Mouse (Mus musculus): Measurements from ENCODE around the gene Lmf1. TPM values are rescaled to one million over a fixed set of nuclear protein-coding genes. Genes with fewer than 3 reads are reported as not detected.

Lmf1 gene
- polyA plus RNA-seq (2012; ENCODE audit: insufficient read depth, low replicate concordance) = 17.8 and 34.8 TPM in 2 replicates

DNA sequence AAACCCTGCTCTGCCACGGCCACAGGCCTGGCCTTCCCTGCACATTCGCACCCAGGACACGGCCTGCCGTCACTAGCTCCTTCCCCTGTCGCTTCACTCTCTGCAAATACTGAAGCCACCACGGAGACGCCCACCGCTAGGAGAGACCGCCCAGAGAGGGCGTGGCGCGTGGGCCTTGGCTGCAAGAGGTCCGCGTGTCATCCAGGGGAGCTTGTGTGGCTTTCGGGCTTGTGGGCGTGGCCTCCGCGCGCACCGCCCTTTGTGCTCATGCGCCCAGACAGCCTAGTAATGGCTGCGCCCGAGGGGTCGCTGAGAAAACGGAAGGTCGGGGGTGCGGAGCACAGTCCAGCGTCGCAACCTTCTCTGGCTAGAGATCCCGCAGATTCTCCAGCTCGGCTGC, at the start of gene Lmf1:
Gene Lmf1, plus strand, starts transcription at position 166 of the 400 bp plus-strand sequence.
- H3K4me3 ChIP-seq (replicated peaks) = peak within 1 kb of the TSS; percentile 93
- H3K4me1 ChIP-seq = peaks cover 34% of the 10 kb centered on the region
- no peaks in the 10 kb centered on the region for H3K9me3 ChIP-seq
- TF ChIP-seq GATA1 (IDR thresholded peaks at IDR 0.05; ENCODE audit: borderline replicate concordance, low read length) (no peak), FLI1 (IDR thresholded peaks at IDR 0.05; ENCODE audit: low read length) (no peak)
- peaks cover 62% of the 10 kb centered on the region for H3K27me3 ChIP-seq (replicated peaks)
- no peaks in the 10 kb centered on the region for H3K36me3 ChIP-seq (replicated peaks; ENCODE audit: low read length)

GRCm38 (mm10) chr17:25530357-25531022, 48.4 kb upstream of the Lmf1 start:
- no peaks in the 10 kb centered on the region for H3K9me3 ChIP-seq
- no peaks in the 10 kb centered on the region for H3K4me1 ChIP-seq
- no peak for TF ChIP-seq FLI1 (IDR thresholded peaks at IDR 0.05; ENCODE audit: low read length)
- no peak for TF ChIP-seq GATA1 (IDR thresholded peaks at IDR 0.05; ENCODE audit: borderline replicate concordance, low read length)
- H3K27me3 ChIP-seq (replicated peaks) = peaks cover 79% of the 10 kb centered on the region
- no peaks in the 10 kb centered on the region for H3K36me3 ChIP-seq (replicated peaks; ENCODE audit: low read length)
- H3K4me3 ChIP-seq (replicated peaks) = no peak overlapping the region

DNA sequence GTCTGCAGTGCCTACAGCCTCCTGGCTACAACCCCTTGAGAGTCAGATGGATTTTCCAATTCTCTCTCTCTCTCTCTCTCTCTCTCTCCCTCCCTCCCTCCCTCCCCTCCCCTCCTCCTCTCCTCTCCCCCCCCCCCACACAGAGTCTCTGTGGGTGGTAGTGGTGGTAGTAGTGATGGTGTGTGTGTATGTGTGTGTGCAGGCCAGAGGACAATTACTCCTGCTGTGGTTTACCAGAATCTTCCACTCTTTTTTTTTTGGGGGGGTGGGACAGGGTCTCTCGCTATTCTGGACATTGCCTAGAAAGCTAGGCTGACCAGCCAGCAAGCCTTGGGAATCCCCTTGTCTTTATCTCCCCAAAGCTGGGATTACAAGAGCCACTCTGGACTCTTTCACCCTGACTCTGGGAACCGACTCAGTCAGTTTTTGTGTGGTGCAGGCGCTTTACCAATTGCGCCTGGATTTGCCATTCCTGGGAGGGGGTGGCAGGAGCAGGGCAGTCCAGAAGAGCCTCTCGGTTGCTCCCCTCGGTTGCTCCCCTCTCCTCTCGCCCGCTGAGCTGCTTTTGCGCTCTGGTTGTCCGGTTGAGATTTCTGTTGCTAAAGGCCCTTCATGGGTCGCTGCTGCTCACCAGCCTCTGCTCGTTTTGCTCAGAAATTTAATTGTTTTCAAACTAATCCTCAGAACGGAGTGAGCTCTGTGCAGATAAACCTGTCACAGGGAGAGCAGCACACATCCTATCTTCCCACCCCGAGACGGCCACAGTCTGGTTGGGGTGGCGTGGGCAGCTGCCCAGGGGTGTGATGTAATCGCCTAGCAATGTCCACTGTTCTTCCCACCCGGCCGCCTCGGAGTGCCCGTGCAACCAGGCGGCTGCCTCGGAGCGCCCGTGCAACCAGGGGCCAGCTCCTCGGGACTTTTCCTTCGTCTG, 39.7 kb upstream of the Lmf1 start:
- H3K36me3 ChIP-seq (replicated peaks; ENCODE audit: low read length) = no peaks in the 10 kb centered on the region
- no peaks in the 10 kb centered on the region for H3K4me1 ChIP-seq
- peaks cover 88% of the 10 kb centered on the region for H3K27me3 ChIP-seq (replicated peaks)
- H3K4me3 ChIP-seq (replicated peaks) = no peak overlapping the region
- TF ChIP-seq FLI1 (IDR thresholded peaks at IDR 0.05; ENCODE audit: low read length) (no peak), GATA1 (IDR thresholded peaks at IDR 0.05; ENCODE audit: borderline replicate concordance, low read length) (no peak)
- H3K9me3 ChIP-seq = no peaks in the 10 kb centered on the region

GRCm38 (mm10) chr17:25540731-25541130, 38.2 kb upstream of the Lmf1 start:
- TF ChIP-seq GATA1 (IDR thresholded peaks at IDR 0.05; ENCODE audit: borderline replicate concordance, low read length) (no peak), FLI1 (IDR thresholded peaks at IDR 0.05; ENCODE audit: low read length) (no peak)
- H3K4me3 ChIP-seq (replicated peaks) = no peak overlapping the region
- no peaks in the 10 kb centered on the region for H3K4me1 ChIP-seq
- H3K36me3 ChIP-seq (replicated peaks; ENCODE audit: low read length) = no peaks in the 10 kb centered on the region
- H3K27me3 ChIP-seq (replicated peaks) = peaks cover 79% of the 10 kb centered on the region
- H3K9me3 ChIP-seq = no peaks in the 10 kb centered on the region

DNA sequence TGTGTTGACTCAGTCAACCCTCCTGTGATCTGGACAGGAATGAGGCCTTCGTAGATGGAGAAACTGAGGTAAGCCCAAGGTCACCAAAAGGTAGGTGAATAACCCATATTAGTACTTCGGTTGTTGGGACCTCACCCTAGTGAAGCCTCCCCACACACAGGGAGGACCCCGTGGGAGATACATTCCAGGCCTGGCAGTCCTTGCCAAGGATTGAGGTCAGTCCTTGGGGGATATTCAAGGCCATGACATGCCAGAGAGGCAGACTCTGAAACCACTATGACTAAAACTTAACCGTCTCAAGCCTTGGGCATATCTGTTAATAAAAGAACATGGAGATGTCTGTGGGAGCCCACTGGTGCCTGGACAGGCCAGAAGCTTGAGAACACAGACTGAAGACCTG, 37.1 kb upstream of the Lmf1 start:
- H3K9me3 ChIP-seq = no peaks in the 10 kb centered on the region
- no peak overlapping the region for H3K4me3 ChIP-seq (replicated peaks)
- H3K4me1 ChIP-seq = no peaks in the 10 kb centered on the region
- no peaks in the 10 kb centered on the region for H3K36me3 ChIP-seq (replicated peaks; ENCODE audit: low read length)
- H3K27me3 ChIP-seq (replicated peaks) = peaks cover 77% of the 10 kb centered on the region
- TF ChIP-seq GATA1 (IDR thresholded peaks at IDR 0.05; ENCODE audit: borderline replicate concordance, low read length) (no peak), FLI1 (IDR thresholded peaks at IDR 0.05; ENCODE audit: low read length) (no peak)

GRCm38 (mm10) chr17:25547026-25547425, 31.9 kb upstream of the Lmf1 start:
- no peaks in the 10 kb centered on the region for H3K36me3 ChIP-seq (replicated peaks; ENCODE audit: low read length)
- no peaks in the 10 kb centered on the region for H3K4me1 ChIP-seq
- no peak overlapping the region for H3K4me3 ChIP-seq (replicated peaks)
- TF ChIP-seq FLI1 (IDR thresholded peaks at IDR 0.05; ENCODE audit: low read length) (no peak), GATA1 (IDR thresholded peaks at IDR 0.05; ENCODE audit: borderline replicate concordance, low read length) (no peak)
- peaks cover 73% of the 10 kb centered on the region for H3K27me3 ChIP-seq (replicated peaks)
- no peaks in the 10 kb centered on the region for H3K9me3 ChIP-seq

- H3K9me3 ChIP-seq = no peaks in the 10 kb centered on the region
- H3K27me3 ChIP-seq (replicated peaks) = peaks cover 80% of the 10 kb centered on the region
- H3K36me3 ChIP-seq (replicated peaks; ENCODE audit: low read length) = no peaks in the 10 kb centered on the region
- no peak overlapping the region for H3K4me3 ChIP-seq (replicated peaks)
- TF ChIP-seq GATA1 (IDR thresholded peaks at IDR 0.05; ENCODE audit: borderline replicate concordance, low read length) (no peak), FLI1 (IDR thresholded peaks at IDR 0.05; ENCODE audit: low read length) (no peak)
- H3K4me1 ChIP-seq = no peaks in the 10 kb centered on the region
Measured at GRCm38 (mm10) chr17:25550020-25550419, 28.9 kb upstream of the Lmf1 start.

DNA sequence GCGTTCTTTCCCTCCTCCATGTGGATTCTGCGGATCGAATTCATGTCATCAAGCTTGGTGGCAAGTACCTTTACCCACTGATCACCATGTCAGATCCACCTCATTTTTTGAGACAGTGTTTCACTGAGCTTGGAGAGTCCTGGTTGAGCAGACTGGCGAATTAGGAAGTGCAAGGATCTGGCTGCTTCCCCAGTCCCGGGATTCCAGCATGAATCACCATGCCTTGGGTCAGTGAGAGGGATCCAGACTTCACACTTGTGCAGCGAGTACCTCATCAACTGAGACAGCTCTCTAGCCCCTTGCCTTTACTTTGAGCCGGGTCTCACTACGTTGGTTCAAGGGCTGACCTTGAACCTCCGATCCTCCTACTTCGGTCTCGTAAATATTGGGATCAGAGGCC, 27.6 kb upstream of the Lmf1 start:
- Histone ChIP-seq H3K27me3 (replicated peaks) (peaks cover 88% of the 10 kb centered on the region), H3K4me3 (replicated peaks) (no peak overlapping the region), H3K4me1 (no peaks in the 10 kb centered on the region), H3K9me3 (no peaks in the 10 kb centered on the region), H3K36me3 (replicated peaks; ENCODE audit: low read length) (no peaks in the 10 kb centered on the region)
- TF ChIP-seq FLI1 (IDR thresholded peaks at IDR 0.05; ENCODE audit: low read length) = no peak
- no peak for TF ChIP-seq GATA1 (IDR thresholded peaks at IDR 0.05; ENCODE audit: borderline replicate concordance, low read length)

DNA sequence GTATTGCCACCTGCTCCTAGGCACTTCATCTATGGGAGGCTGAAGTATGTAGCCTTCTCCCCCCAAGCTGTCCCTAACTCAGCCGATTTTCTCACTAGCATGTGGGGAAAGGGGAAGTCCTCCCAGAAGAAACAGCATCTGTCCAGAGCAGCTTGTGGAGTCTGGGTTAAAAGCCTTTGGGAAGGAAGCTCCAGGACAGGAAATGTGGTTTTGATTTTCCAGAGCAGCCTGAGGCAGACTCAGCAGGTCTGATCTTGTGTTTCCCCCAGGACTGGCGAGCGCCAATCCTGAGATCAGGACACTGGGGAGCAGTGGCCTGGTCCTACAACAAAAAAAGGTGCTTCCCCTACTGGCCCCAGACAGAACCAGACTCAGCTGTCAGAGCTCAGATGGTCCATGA, 23.7 kb upstream of the Lmf1 start:
- H3K4me1 ChIP-seq = peaks cover 5% of the 10 kb centered on the region; the same call in 1 of the 2 replicates
- no peak for TF ChIP-seq FLI1 (IDR thresholded peaks at IDR 0.05; ENCODE audit: low read length)
- TF ChIP-seq GATA1 (IDR thresholded peaks at IDR 0.05; ENCODE audit: borderline replicate concordance, low read length) = no peak
- H3K9me3 ChIP-seq = no peaks in the 10 kb centered on the region
- H3K27me3 ChIP-seq (replicated peaks) = peaks cover 91% of the 10 kb centered on the region
- H3K36me3 ChIP-seq (replicated peaks; ENCODE audit: low read length) = no peaks in the 10 kb centered on the region
- H3K4me3 ChIP-seq (replicated peaks) = no peak overlapping the region

Data from megakaryocyte, embryonic 14.5 days (primary cell).